Mouse (Mus musculus): ENCODE measurements around the gene Cbfa2t3. TPM values are rescaled to one million over a fixed set of nuclear protein-coding genes. Genes with fewer than 3 reads are reported as not detected.
"Not testable (repeated sequence)": the region's sequence is repeated elsewhere in the genome, so short reads cannot be mapped to it uniquely, and the experiment has no call there.

Cbfa2t3 gene
- polyA plus RNA-seq, 1 experiment from 2014 or later: 1.8 TPM

DNA sequence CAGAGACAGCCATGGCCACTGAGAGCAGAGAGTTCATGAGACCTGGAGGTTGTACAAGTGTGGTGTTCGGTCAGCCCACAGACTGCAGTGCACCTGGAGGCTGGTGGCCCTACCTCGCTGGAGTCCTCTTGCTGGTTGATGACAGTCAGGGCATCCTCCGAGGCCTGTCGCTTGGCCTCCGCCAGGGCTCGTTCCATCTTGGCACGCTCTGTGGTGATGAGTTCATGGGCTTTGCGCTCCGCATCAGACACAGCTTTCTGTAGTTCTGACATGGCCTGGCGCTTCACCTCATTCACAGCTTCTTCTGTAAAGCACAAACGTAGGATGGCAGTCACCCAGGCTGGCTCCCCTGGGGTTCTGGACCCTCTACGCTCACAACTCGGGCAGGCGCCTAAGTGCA, 65.7 kb downstream of the Cbfa2t3 start:
- Histone ChIP-seq H3K9me3 (ENCODE audit: control insufficient read depth, low read length) (no peaks in the 10 kb centered on the region), H3K4me1 (replicated peaks; ENCODE audit: control insufficient read depth, insufficient read depth) (no peaks in the 10 kb centered on the region), H3K27ac (replicated peaks) (no peak overlapping the region), H3K9ac (ENCODE audit: low read length) (no peak overlapping the region), H3K27me3 (ENCODE audit: control insufficient read depth, insufficient read depth, low read length) (no peaks in the 10 kb centered on the region), H3K4me3 (ENCODE audit: low read depth, low read length) (no peak overlapping the region), H3K36me3 (ENCODE audit: control insufficient read depth, insufficient read depth, low read length) (no peaks in the 10 kb centered on the region), H3K4me2 (replicated peaks; ENCODE audit: low read depth) (no peak overlapping the region)
- 95% methylated on average over 14 of the region's 14 CpGs for WGBS
- no peak for DNase-seq (ENCODE audit: low spot score)
- no peak for ATAC-seq (ENCODE audit: low FRiP score, low TSS enrichment)
- TF ChIP-seq CTCF (IDR thresholded peaks at IDR 0.05; ENCODE audit: low read depth) (no peak), EP300 (optimal IDR thresholded peaks at IDR 0.05) (no peak)

DNA sequence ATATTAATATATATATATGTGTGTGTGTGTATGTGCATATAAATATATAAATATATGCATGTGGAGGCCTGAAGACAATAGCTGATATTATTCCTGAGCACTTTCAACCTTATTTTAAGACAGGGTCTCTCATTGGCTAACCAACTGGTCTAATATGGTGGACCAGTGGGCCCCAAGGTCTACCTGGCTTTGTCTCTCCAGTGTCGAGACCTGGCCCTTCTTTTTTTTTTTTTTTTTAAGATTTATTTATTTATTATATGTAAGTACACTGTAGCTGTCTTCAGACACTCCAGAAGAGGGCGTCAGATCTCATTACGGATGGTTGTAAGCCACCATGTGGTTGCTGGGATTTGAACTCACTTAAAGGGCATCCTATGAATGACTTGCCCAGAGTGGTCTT, 66.8 kb downstream of the Cbfa2t3 start:
- not testable (repeated sequence) for H3K9ac ChIP-seq (ENCODE audit: low read length); H3K4me3 ChIP-seq (ENCODE audit: low read depth, low read length); DNase-seq (ENCODE audit: low spot score); H3K27ac ChIP-seq (replicated peaks); H3K4me2 ChIP-seq (replicated peaks; ENCODE audit: low read depth); H3K27me3 ChIP-seq (ENCODE audit: control insufficient read depth, insufficient read depth, low read length); ATAC-seq (ENCODE audit: low FRiP score, low TSS enrichment); H3K36me3 ChIP-seq (ENCODE audit: control insufficient read depth, insufficient read depth, low read length); H3K9me3 ChIP-seq (ENCODE audit: control insufficient read depth, low read length); H3K4me1 ChIP-seq (replicated peaks; ENCODE audit: control insufficient read depth, insufficient read depth)
- WGBS: 78% methylated on average over 3 of the region's 3 CpGs

DNA sequence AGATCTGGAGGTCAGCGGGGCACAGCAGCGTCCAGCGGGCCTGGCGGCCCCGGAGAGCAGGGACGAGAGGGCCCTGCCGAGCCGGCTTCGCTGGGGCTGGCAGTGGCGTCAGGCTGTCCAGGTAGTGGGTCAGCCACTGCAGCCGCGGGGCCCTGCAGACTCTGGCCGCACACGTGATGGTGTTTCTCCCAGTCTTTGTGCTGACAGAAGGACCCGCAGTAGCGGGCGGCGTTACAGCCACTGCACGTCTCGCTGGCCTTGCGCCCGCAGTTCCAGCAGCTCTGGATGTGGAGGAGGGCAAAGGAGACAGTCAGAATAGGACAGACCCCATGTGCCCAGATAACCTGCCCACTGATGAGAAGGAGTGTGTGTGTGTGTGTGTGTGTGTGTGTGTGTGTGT, 68.2 kb downstream of the Cbfa2t3 start:
- TF ChIP-seq EP300 (optimal IDR thresholded peaks at IDR 0.05) (no peak), CTCF (IDR thresholded peaks at IDR 0.05; ENCODE audit: low read depth) (no peak)
- WGBS: 59% methylated on average over 22 of the region's 22 CpGs
- H3K36me3 ChIP-seq (ENCODE audit: control insufficient read depth, insufficient read depth, low read length): no peaks in the 10 kb centered on the region
- no peaks in the 10 kb centered on the region for H3K27me3 ChIP-seq (ENCODE audit: control insufficient read depth, insufficient read depth, low read length)
- H3K4me2 ChIP-seq (replicated peaks; ENCODE audit: low read depth): no peak overlapping the region
- ATAC-seq (ENCODE audit: low FRiP score, low TSS enrichment) (no peak), DNase-seq (ENCODE audit: low spot score) (no peak)
- H3K9me3 ChIP-seq (ENCODE audit: control insufficient read depth, low read length): no peaks in the 10 kb centered on the region
- H3K9ac ChIP-seq (ENCODE audit: low read length): no peak overlapping the region
- no peaks in the 10 kb centered on the region for H3K4me1 ChIP-seq (replicated peaks; ENCODE audit: control insufficient read depth, insufficient read depth)
- no peak overlapping the region for H3K4me3 ChIP-seq (ENCODE audit: low read depth, low read length)
- no peak overlapping the region for H3K27ac ChIP-seq (replicated peaks)

DNA sequence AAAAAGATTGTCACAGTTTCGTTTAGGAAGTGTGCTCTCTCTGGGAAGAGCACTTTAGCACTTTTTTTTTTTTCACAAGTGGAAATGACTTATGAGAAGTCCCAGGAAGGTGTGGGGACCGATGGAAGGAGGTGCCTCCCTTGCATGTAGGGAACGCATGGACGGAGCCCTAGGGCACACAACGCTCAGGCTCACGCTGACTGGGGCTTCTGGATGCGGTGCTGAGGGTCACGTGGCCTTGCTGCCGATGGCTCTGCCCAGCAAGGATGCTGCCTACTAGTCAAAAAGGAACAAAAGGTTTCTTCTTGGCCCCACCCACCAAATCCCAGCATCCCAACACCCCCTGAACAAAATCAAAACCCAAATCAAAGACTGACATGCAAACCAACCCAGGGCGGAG, 69.5 kb downstream of the Cbfa2t3 start:
- Histone ChIP-seq H3K9ac (ENCODE audit: low read length) (no peak overlapping the region), H3K9me3 (ENCODE audit: control insufficient read depth, low read length) (no peaks in the 10 kb centered on the region), H3K36me3 (ENCODE audit: control insufficient read depth, insufficient read depth, low read length) (no peaks in the 10 kb centered on the region), H3K27ac (replicated peaks) (no peak overlapping the region), H3K4me1 (replicated peaks; ENCODE audit: control insufficient read depth, insufficient read depth) (no peaks in the 10 kb centered on the region), H3K4me2 (replicated peaks; ENCODE audit: low read depth) (no peak overlapping the region), H3K4me3 (ENCODE audit: low read depth, low read length) (no peak overlapping the region), H3K27me3 (ENCODE audit: control insufficient read depth, insufficient read depth, low read length) (no peaks in the 10 kb centered on the region)
- DNase-seq (ENCODE audit: low spot score) (no peak), ATAC-seq (ENCODE audit: low FRiP score, low TSS enrichment) (no peak)
- no peak for TF ChIP-seq CTCF (IDR thresholded peaks at IDR 0.05; ENCODE audit: low read depth)
- TF ChIP-seq EP300 (optimal IDR thresholded peaks at IDR 0.05): no peak
- WGBS: 60% methylated on average over 10 of the region's 10 CpGs

DNA sequence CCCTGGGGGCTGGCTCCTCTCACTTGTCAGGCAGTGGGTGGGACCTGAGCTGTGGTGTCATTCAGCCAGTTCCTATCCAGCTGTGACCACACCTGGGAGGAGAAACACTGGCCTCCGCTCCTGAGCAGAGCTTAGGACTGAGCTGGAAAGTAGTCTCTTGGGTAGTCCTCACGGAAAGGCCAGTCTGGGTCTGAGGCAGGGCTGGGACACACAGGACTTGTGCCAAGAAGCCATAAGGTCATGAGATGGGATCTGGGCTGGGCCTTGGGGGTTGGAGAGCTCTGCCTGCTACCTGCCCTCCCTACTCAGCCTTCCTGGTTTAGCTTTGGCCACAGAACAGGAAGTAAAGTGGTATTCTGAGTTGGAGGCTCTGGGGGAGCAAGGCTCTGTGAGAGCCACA, 72.0 kb downstream of the Cbfa2t3 start:
- no peaks in the 10 kb centered on the region for H3K9me3 ChIP-seq (ENCODE audit: control insufficient read depth, low read length)
- 69% methylated on average over 2 of the region's 2 CpGs for WGBS
- no peak overlapping the region for H3K4me2 ChIP-seq (replicated peaks; ENCODE audit: low read depth)
- no peak for TF ChIP-seq EP300 (optimal IDR thresholded peaks at IDR 0.05)
- TF ChIP-seq CTCF (IDR thresholded peaks at IDR 0.05; ENCODE audit: low read depth): no peak
- H3K4me1 ChIP-seq (replicated peaks; ENCODE audit: control insufficient read depth, insufficient read depth): no peaks in the 10 kb centered on the region
- ATAC-seq (ENCODE audit: low FRiP score, low TSS enrichment) (no peak), DNase-seq (ENCODE audit: low spot score) (no peak)
- no peak overlapping the region for H3K27ac ChIP-seq (replicated peaks)
- H3K9ac ChIP-seq (ENCODE audit: low read length): no peak overlapping the region
- H3K36me3 ChIP-seq (ENCODE audit: control insufficient read depth, insufficient read depth, low read length): no peaks in the 10 kb centered on the region
- H3K4me3 ChIP-seq (ENCODE audit: low read depth, low read length): no peak overlapping the region
- no peaks in the 10 kb centered on the region for H3K27me3 ChIP-seq (ENCODE audit: control insufficient read depth, insufficient read depth, low read length)

DNA sequence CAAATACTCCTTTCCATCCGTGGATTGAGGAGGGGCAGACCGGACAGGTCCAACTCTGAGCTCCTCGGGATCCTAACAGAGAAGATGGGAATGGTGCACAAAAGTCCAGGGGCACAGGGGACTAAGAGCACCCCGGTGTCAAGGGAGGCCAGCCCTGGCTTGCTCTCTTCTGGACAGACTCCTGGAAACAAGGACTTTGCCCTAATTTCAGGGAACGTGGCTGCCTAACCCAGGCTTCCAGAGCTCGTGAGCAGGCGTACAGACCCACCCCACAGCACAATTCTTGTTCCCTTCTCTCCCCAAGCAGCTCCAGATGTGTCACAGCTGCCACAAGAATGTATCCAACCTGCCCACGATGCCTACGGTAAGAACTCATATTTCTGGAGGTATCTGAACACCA, 73.1 kb downstream of the Cbfa2t3 start:
- Histone ChIP-seq H3K36me3 (ENCODE audit: control insufficient read depth, insufficient read depth, low read length) (no peaks in the 10 kb centered on the region), H3K4me2 (replicated peaks; ENCODE audit: low read depth) (no peak overlapping the region), H3K9ac (ENCODE audit: low read length) (no peak overlapping the region), H3K27me3 (ENCODE audit: control insufficient read depth, insufficient read depth, low read length) (no peaks in the 10 kb centered on the region), H3K27ac (replicated peaks) (no peak overlapping the region), H3K4me3 (ENCODE audit: low read depth, low read length) (no peak overlapping the region), H3K9me3 (ENCODE audit: control insufficient read depth, low read length) (no peaks in the 10 kb centered on the region), H3K4me1 (replicated peaks; ENCODE audit: control insufficient read depth, insufficient read depth) (no peaks in the 10 kb centered on the region)
- DNase-seq (ENCODE audit: low spot score) (no peak), ATAC-seq (ENCODE audit: low FRiP score, low TSS enrichment) (no peak)
- 75% methylated on average over 9 of the region's 9 CpGs for WGBS
- TF ChIP-seq EP300 (optimal IDR thresholded peaks at IDR 0.05): no peak
- TF ChIP-seq CTCF (IDR thresholded peaks at IDR 0.05; ENCODE audit: low read depth): no peak

All from stomach, postnatal 0 days (tissue).